Mouse (Mus musculus) MEL (cell line): ENCODE data around the gene Ciart. TPM values are rescaled to one million over a fixed set of nuclear protein-coding genes. Genes with fewer than 3 reads are reported as not detected.

ENCODE experiments used
- DNase-seq: peaks from one replicate; pipeline ENCODE4 v3.0.0; 2011; ENCODE audit warnings: low read depth, low spot score
- H3K27ac ChIP-seq: 2 replicates; pipeline ENCODE4 v1.5.1; 2012; ENCODE audit warnings: low read depth, mild to moderate bottlenecking, control low read depth, low read length, moderate library complexity; ENCODE audit not compliant: control insufficient read depth
- H3K27me3 ChIP-seq, 2 experiments: fragments of 150-350 bp in 1 of 2; sonication (generic) in 1 of 2; 2 replicates each; pipeline ENCODE4 v1.6.1; 2012; ENCODE audit warnings: low read length in 2 of 2, mild to moderate bottlenecking in 2 of 2, improper control_type of control experiment in 1 of 2, moderate library complexity in 1 of 2; ENCODE audit not compliant: insufficient read depth in 2 of 2, control insufficient read depth in 1 of 2
- H3K36me3 ChIP-seq, 2 experiments: 2 replicates each; pipeline ENCODE4 v1.6.1; 2012 to 2014; ENCODE audit warnings: low read length in 2 of 2, improper control_type of control experiment in 1 of 2, inconsistent platforms in 1 of 2, mild to moderate bottlenecking in 1 of 2; ENCODE audit not compliant: insufficient read depth in 2 of 2, control insufficient read depth in 1 of 2
- H3K4me1 ChIP-seq, 2 experiments: fragments of 150-350 bp in 1 of 2; sonication (generic) in 1 of 2; 2 replicates each; pipeline ENCODE4 v1.6.1; 2012; ENCODE audit warnings: low read length in 2 of 2, improper control_type of control experiment in 1 of 2, mild to moderate bottlenecking in 1 of 2; ENCODE audit not compliant: insufficient read depth in 2 of 2, control insufficient read depth in 1 of 2
- H3K4me3 ChIP-seq, 2 experiments: fragments of 150-350 bp in 1 of 2; sonication (generic) in 1 of 2; 2 replicates each; pipeline ENCODE4 v1.5.1; 2012; ENCODE audit warnings: low read depth in 2 of 2, low read length in 2 of 2, mild to moderate bottlenecking in 2 of 2, moderate library complexity in 2 of 2, control low read depth in 1 of 2, improper control_type of control experiment in 1 of 2; ENCODE audit not compliant: control insufficient read depth in 1 of 2, insufficient read depth in 1 of 2
- H3K79me2 ChIP-seq: 2 replicates; pipeline ENCODE4 v1.6.1; 2012; ENCODE audit warnings: mild to moderate bottlenecking, low read length, moderate library complexity; ENCODE audit not compliant: control insufficient read depth, poor library complexity, insufficient read depth
- H3K9ac ChIP-seq: 2 replicates; pipeline ENCODE4 v1.6.1; 2012; ENCODE audit warnings: low read depth, mild to moderate bottlenecking, control low read depth, low read length, moderate library complexity; ENCODE audit not compliant: control insufficient read depth, poor library complexity, severe bottlenecking
- H3K9me3 ChIP-seq: fragments of 150-350 bp; sonication (generic); replicated peaks from 2 replicates; pipeline ENCODE4 v1.6.1; 2012; ENCODE audit warnings: mild to moderate bottlenecking, low read length, improper control_type of control experiment, moderate library complexity; ENCODE audit not compliant: insufficient read depth
- CHD1 ChIP-seq: IDR thresholded peaks from 2 replicates; pipeline ENCODE4 v1.6.1; 2012; ENCODE audit warnings: low read depth, mild to moderate bottlenecking, inconsistent platforms, low read length, improper control_type of control experiment
- CHD2 ChIP-seq: IDR thresholded peaks from 2 replicates; pipeline ENCODE4 v1.6.1; 2011; ENCODE audit warnings: low read length, improper control_type of control experiment
- CTCF ChIP-seq, 3 experiments: IDR thresholded peaks in 2 of 3; conservative IDR thresholded peaks in 1 of 3; 2 replicates each; pipeline ENCODE4 v1.5.1; 2011 to 2012; ENCODE audit warnings: low read length in 3 of 3, low read depth in 2 of 3, mild to moderate bottlenecking in 2 of 3, improper control_type of control experiment in 1 of 3, inconsistent platforms in 1 of 3, mixed read lengths in 1 of 3, moderate library complexity in 1 of 3; ENCODE audit not compliant: control insufficient read depth in 1 of 3, insufficient read depth in 1 of 3, poor library complexity in 1 of 3, severe bottlenecking in 1 of 3
- E2F4 ChIP-seq: IDR thresholded peaks from 2 replicates; pipeline ENCODE4 v1.6.1; 2011; ENCODE audit warnings: low read depth, low read length, improper control_type of control experiment, borderline replicate concordance
- EP300 ChIP-seq, 2 experiments: IDR thresholded peaks; 2 replicates each; pipeline ENCODE4 v1.6.1; 2011; ENCODE audit warnings: improper control_type of control experiment in 2 of 2, low read length in 2 of 2, low read depth in 1 of 2, mild to moderate bottlenecking in 1 of 2
- GABPA ChIP-seq: IDR thresholded peaks from 2 replicates; pipeline ENCODE4 v1.6.1; 2012; ENCODE audit warnings: low read depth, mild to moderate bottlenecking, inconsistent platforms, low read length, improper control_type of control experiment, moderate library complexity
- GATA1 ChIP-seq: IDR thresholded peaks from 2 replicates; pipeline ENCODE4 v1.6.1; 2011; ENCODE audit warnings: low read depth, low read length, improper control_type of control experiment
- HCFC1 ChIP-seq: IDR thresholded peaks from 2 replicates; pipeline ENCODE4 v1.6.1; 2012; ENCODE audit warnings: low read depth, mild to moderate bottlenecking, inconsistent platforms, low read length, improper control_type of control experiment, moderate library complexity
- JUND ChIP-seq: IDR thresholded peaks from 2 replicates; pipeline ENCODE4 v1.6.1; 2011; ENCODE audit warnings: low read depth, mild to moderate bottlenecking, improper control_type of control experiment, low read length
- KAT2A ChIP-seq: conservative IDR thresholded peaks from 2 replicates; pipeline ENCODE4 v1.6.1; 2012; ENCODE audit warnings: low read depth, low read length, improper control_type of control experiment, inconsistent platforms
- MAX ChIP-seq: IDR thresholded peaks from 2 replicates; pipeline ENCODE4 v1.6.1; 2011; ENCODE audit warnings: low read length, improper control_type of control experiment
- MYB ChIP-seq: IDR thresholded peaks from 2 replicates; pipeline ENCODE4 v1.6.1; 2011; ENCODE audit warnings: mild to moderate bottlenecking, low read depth, low read length, improper control_type of control experiment
- MYC ChIP-seq: IDR thresholded peaks from 2 replicates; pipeline ENCODE4 v1.6.1; 2011; ENCODE audit warnings: low read depth, mild to moderate bottlenecking, low read length, improper control_type of control experiment, moderate library complexity
- NELFE ChIP-seq: IDR thresholded peaks from 2 replicates; pipeline ENCODE4 v1.6.1; 2011; ENCODE audit warnings: low read depth, low read length, improper control_type of control experiment
- NRF1 ChIP-seq: IDR thresholded peaks from 2 replicates; pipeline ENCODE4 v1.6.1; 2014; ENCODE audit warnings: low read depth, mild to moderate bottlenecking, inconsistent platforms, low read length, improper control_type of control experiment, moderate library complexity; ENCODE audit not compliant: poor library complexity, insufficient read depth, severe bottlenecking
- POLR2A ChIP-seq, 2 experiments: IDR thresholded peaks; 2 replicates each; pipeline ENCODE4 v1.6.1; 2011 to 2012; ENCODE audit warnings: low read length in 2 of 2, mild to moderate bottlenecking in 2 of 2, control low read depth in 1 of 2, improper control_type of control experiment in 1 of 2, low read depth in 1 of 2, moderate library complexity in 1 of 2; ENCODE audit not compliant: control insufficient read depth in 1 of 2, insufficient read depth in 1 of 2, poor library complexity in 1 of 2
- POLR2AphosphoS2 ChIP-seq: IDR thresholded peaks from 2 replicates; pipeline ENCODE4 v1.6.1; 2011; ENCODE audit warnings: low read length, improper control_type of control experiment
- RAD21 ChIP-seq: IDR thresholded peaks from 2 replicates; pipeline ENCODE4 v1.6.1; 2011; ENCODE audit warnings: mild to moderate bottlenecking, low read depth, low read length, improper control_type of control experiment
- RCOR1 ChIP-seq: IDR thresholded peaks from 2 replicates; pipeline ENCODE4 v1.6.1; 2012; ENCODE audit warnings: low read depth, mild to moderate bottlenecking, inconsistent platforms, low read length, improper control_type of control experiment
- SIN3A ChIP-seq: IDR thresholded peaks from 2 replicates; pipeline ENCODE4 v1.6.1; 2012; ENCODE audit warnings: low read length, improper control_type of control experiment, inconsistent platforms
- UBTF ChIP-seq: IDR thresholded peaks from 2 replicates; pipeline ENCODE4 v1.6.1; 2012; ENCODE audit warnings: low read depth, mild to moderate bottlenecking, inconsistent platforms, low read length, improper control_type of control experiment, moderate library complexity, borderline replicate concordance; ENCODE audit not compliant: insufficient read depth
- USF1 ChIP-seq: IDR thresholded peaks from 2 replicates; pipeline ENCODE4 v1.6.1; 2014; ENCODE audit warnings: low read depth, mild to moderate bottlenecking, inconsistent platforms, low read length, improper control_type of control experiment, moderate library complexity
- USF2 ChIP-seq, 2 experiments: IDR thresholded peaks; 2 replicates each; pipeline ENCODE4 v1.6.1; 2011 to 2012; ENCODE audit warnings: improper control_type of control experiment in 2 of 2, low read length in 2 of 2, borderline replicate concordance in 1 of 2, inconsistent platforms in 1 of 2, low read depth in 1 of 2, mild to moderate bottlenecking in 1 of 2; ENCODE audit not compliant: insufficient read depth in 1 of 2
- ZC3H11A ChIP-seq: IDR thresholded peaks from 2 replicates; pipeline ENCODE4 v1.6.1; 2012; ENCODE audit warnings: low read depth, mild to moderate bottlenecking, inconsistent platforms, low read length, improper control_type of control experiment
- ZKSCAN1 ChIP-seq: IDR thresholded peaks from 2 replicates; pipeline ENCODE4 v1.6.1; 2012; ENCODE audit warnings: low read depth, mild to moderate bottlenecking, inconsistent platforms, low read length, improper control_type of control experiment, moderate library complexity
- ZMIZ1 ChIP-seq: IDR thresholded peaks from 2 replicates; pipeline ENCODE4 v1.6.1; 2012; ENCODE audit warnings: low read depth, mild to moderate bottlenecking, inconsistent platforms, low read length, improper control_type of control experiment, moderate library complexity
- polyA plus RNA-seq, 2 experiments: library from polyadenylated mRNA; stranded (reverse) in 1 of 2; unstranded in 1 of 2; fragments of >175 nt in 1 of 2; fragments of >200 nt in 1 of 2; gene quantifications; 2 replicates each; pipeline versions ENCODE4 v1.2.1 to v1.2.4; 2012; ENCODE audit warnings: low replicate concordance in 2 of 2, low read depth in 1 of 2; ENCODE audit not compliant: insufficient read length in 2 of 2, insufficient read depth in 1 of 2, missing spikeins in 1 of 2
- total RNA-seq: library from RNA; depleted of rRNA; stranded (reverse); fragments of 300-350 nt; gene quantifications from 2 replicates; pipeline ENCODE4 v1.2.3, GENCODE M21; 2012

Ciart gene
- total and polyA plus RNA-seq, 3 experiments = 4.9 to 23.8 TPM; not detected in 1

GRCm38 (mm10) chr3:95914706-95915105, 32.7 kb upstream of the Ciart start (continued):
- no peak for TF ChIP-seq KAT2A
- TF ChIP-seq CHD2 = no peak
- no peak for TF ChIP-seq POLR2AphosphoS2
- no peak for TF ChIP-seq JUND
- no peak for TF ChIP-seq ZC3H11A
- no peak for TF ChIP-seq UBTF
- TF ChIP-seq NELFE = no peak
- no peak for TF ChIP-seq MAX
- no peak for TF ChIP-seq MYC
- TF ChIP-seq GABPA = no peak
- no peak for TF ChIP-seq CTCF (IDR thresholded peaks at IDR 0.05 in 2 of 3, conservative IDR thresholded peaks at IDR 0.05 in 1 of 3; ENCODE audit: control insufficient read depth in 1 of 3, insufficient read depth in 1 of 3, low read depth in 2 of 3, low read length in 3 of 3, poor library complexity in 1 of 3, severe bottlenecking in 1 of 3)
- 0 out of 2 replicates have a peak, but pooled peaks have one; percentile 14 for TF ChIP-seq RCOR1
- no peak for TF ChIP-seq ZKSCAN1
- no peak for TF ChIP-seq USF2 (IDR thresholded peaks at IDR 0.05; ENCODE audit: borderline replicate concordance in 1 of 2, insufficient read depth in 1 of 2, low read depth in 1 of 2, low read length in 2 of 2)
- no peak for TF ChIP-seq NRF1
- TF ChIP-seq ZMIZ1 = no peak
- TF ChIP-seq CHD1 = no peak
- TF ChIP-seq E2F4 = no peak
- TF ChIP-seq POLR2A (IDR thresholded peaks at IDR 0.05; ENCODE audit: control insufficient read depth in 1 of 2, insufficient read depth in 1 of 2, low read depth in 1 of 2, low read length in 2 of 2, poor library complexity in 1 of 2) = no peak
- TF ChIP-seq, all 39 proteins: peak for 6

DNA sequence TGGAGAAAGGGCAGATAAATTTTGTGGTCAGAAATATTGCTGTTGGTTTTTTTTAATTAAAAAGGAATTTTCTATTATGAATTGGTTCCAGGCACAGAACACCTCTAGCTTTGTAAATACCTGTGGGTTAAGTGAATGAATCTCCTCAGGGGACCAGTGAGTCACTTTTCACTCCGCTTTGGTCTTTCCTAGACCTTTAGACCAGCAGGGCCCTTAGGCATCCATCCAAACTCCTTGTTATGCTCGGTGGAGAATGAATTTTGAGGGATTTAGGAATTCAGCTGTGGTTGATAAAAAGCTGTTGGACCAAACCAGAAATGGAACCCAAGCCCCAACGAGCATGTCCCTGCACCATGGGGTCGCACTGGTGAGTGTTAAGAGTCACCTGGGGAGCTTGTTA, 25.6 kb upstream of the Ciart start:
- TF ChIP-seq MAX (no peak), JUND (no peak), RCOR1 (no peak), GABPA (no peak), USF1 (no peak), ZC3H11A (no peak), ZKSCAN1 (no peak), RAD21 (no peak), NRF1 (no peak), HCFC1 (no peak), CHD1 (no peak), EP300 (IDR thresholded peaks at IDR 0.05; ENCODE audit: low read depth in 1 of 2, low read length in 2 of 2) (no peak), UBTF (no peak), MYB (no peak), NELFE (no peak; the same call in 1 of the 2 replicates), SIN3A (no peak), GATA1 (no peak)
- peaks cover 0 to 5% of the 10 kb centered on the region in 2 experiments; a peak in 2 of 4 replicates for H3K4me1 ChIP-seq
- no peak for DNase-seq
- H3K4me3 ChIP-seq = no peak overlapping the region; a peak in 2 of 4 replicates
- H3K9me3 ChIP-seq = no peaks in the 10 kb centered on the region
- H3K9ac ChIP-seq = peak overlapping the region; percentile 63
- H3K36me3 ChIP-seq = peaks cover 0 to 4% of the 10 kb centered on the region in 2 experiments; a peak in 1 of 4 replicates
- H3K27me3 ChIP-seq = peaks cover 8 to 22% of the 10 kb centered on the region in 2 experiments; a peak in 3 of 4 replicates
- no peaks in the 10 kb centered on the region for H3K79me2 ChIP-seq
- no peak overlapping the region for H3K27ac ChIP-seq
